Mouse (Mus musculus): ENCODE results near the gene Gpr135. TPM values are rescaled to one million over a fixed set of nuclear protein-coding genes. Genes with fewer than 3 reads are reported as not detected.

Gpr135 gene
- polyA plus RNA-seq, 1 experiment from 2014 or later: 0.95 TPM

- no peaks in the 10 kb centered on the region for H3K27me3 ChIP-seq (replicated peaks; ENCODE audit: control insufficient read depth, insufficient read depth, low read length)
- DNase-seq (ENCODE audit: low spot score): no peak
- 57% methylated on average over 8 of the region's 8 CpGs for WGBS
Observed at GRCm38 (mm10) chr12:72039501-72039900, 31.4 kb downstream of the Gpr135 start.

DNA sequence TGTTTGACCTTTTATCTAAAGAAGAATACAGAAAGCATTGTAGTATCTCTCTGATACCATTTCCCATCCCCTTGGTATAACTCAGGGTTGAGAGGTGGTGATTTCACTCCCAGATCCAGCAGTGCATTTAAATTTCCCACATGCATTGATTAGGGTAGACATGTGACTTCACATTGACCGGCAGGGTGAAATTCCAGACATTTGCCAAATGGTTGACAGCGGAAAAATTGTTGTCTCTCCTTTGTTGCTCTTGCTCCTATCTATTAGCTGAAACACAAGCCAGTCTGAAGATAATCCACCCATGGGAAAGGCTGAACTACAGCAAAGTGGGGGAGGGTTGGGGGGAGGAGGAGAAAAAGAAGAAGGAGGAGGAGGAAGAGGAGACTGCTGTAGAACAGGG is 32.1 kb downstream of the Gpr135 start:
- H3K27ac ChIP-seq (ENCODE audit: low read depth): no peak overlapping the region
- H3K9me3 ChIP-seq (ENCODE audit: control insufficient read depth, low read length): no peaks in the 10 kb centered on the region
- H3K27me3 ChIP-seq (replicated peaks; ENCODE audit: control insufficient read depth, insufficient read depth, low read length): no peaks in the 10 kb centered on the region
- H3K4me2 ChIP-seq (ENCODE audit: low read length): no peak overlapping the region
- WGBS: 69% methylated on average over 2 of the region's 2 CpGs
- ATAC-seq (replicated peaks; ENCODE audit: low FRiP score, low TSS enrichment, low read depth) (no peak), DNase-seq (ENCODE audit: low spot score) (no peak)
- no peaks in the 10 kb centered on the region for H3K4me1 ChIP-seq (replicated peaks; ENCODE audit: control insufficient read depth, insufficient read depth, low read length)
- no peaks in the 10 kb centered on the region for H3K36me3 ChIP-seq (ENCODE audit: control insufficient read depth, insufficient read depth, low read length)
- H3K9ac ChIP-seq (ENCODE audit: low read length): no peak overlapping the region
- no peak overlapping the region for H3K4me3 ChIP-seq (ENCODE audit: low read depth, low read length)

More at GRCm38 (mm10) chr12:72039501-72039900, 31.4 kb downstream of the Gpr135 start:
- ATAC-seq (replicated peaks; ENCODE audit: low FRiP score, low TSS enrichment, low read depth): no peak
- no peak overlapping the region for H3K4me3 ChIP-seq (ENCODE audit: low read depth, low read length)
- H3K27ac ChIP-seq (ENCODE audit: low read depth): no peak overlapping the region
- no peaks in the 10 kb centered on the region for H3K4me1 ChIP-seq (replicated peaks; ENCODE audit: control insufficient read depth, insufficient read depth, low read length)
- no peak overlapping the region for H3K9ac ChIP-seq (ENCODE audit: low read length)
- no peak overlapping the region for H3K4me2 ChIP-seq (ENCODE audit: low read length)
- H3K9me3 ChIP-seq (ENCODE audit: control insufficient read depth, low read length): no peaks in the 10 kb centered on the region
- H3K36me3 ChIP-seq (ENCODE audit: control insufficient read depth, insufficient read depth, low read length): no peaks in the 10 kb centered on the region

DNA sequence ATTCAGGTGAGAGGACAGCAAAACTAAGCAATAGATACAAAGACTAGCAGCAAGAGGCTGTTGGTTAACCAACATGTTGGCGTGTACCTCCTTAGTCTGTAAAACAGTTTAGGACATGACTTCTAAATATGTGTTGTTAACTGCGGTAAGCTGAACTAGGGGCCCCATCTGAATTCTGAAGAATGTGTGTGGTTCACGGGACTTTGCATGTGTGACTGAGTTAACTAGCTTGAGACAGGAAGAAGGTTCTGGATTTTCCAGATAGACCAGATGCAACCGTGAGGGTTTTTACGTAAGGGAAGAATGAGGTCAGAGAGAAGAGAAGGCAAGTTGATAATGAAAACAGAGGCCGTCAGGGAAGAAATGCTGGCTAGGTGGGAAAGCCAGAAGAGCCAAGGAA is 33.9 kb downstream of the Gpr135 start:
- Histone ChIP-seq H3K9ac (ENCODE audit: low read length) (no peak overlapping the region), H3K27ac (ENCODE audit: low read depth) (no peak overlapping the region), H3K4me2 (ENCODE audit: low read length) (no peak overlapping the region), H3K9me3 (ENCODE audit: control insufficient read depth, low read length) (no peaks in the 10 kb centered on the region), H3K4me3 (ENCODE audit: low read depth, low read length) (no peak overlapping the region), H3K4me1 (replicated peaks; ENCODE audit: control insufficient read depth, insufficient read depth, low read length) (no peaks in the 10 kb centered on the region), H3K36me3 (ENCODE audit: control insufficient read depth, insufficient read depth, low read length) (no peaks in the 10 kb centered on the region), H3K27me3 (replicated peaks; ENCODE audit: control insufficient read depth, insufficient read depth, low read length) (no peaks in the 10 kb centered on the region)
- 86% methylated on average over 6 of the region's 6 CpGs for WGBS
- DNase-seq (ENCODE audit: low spot score) (no peak), ATAC-seq (replicated peaks; ENCODE audit: low FRiP score, low TSS enrichment, low read depth) (no peak)

DNA sequence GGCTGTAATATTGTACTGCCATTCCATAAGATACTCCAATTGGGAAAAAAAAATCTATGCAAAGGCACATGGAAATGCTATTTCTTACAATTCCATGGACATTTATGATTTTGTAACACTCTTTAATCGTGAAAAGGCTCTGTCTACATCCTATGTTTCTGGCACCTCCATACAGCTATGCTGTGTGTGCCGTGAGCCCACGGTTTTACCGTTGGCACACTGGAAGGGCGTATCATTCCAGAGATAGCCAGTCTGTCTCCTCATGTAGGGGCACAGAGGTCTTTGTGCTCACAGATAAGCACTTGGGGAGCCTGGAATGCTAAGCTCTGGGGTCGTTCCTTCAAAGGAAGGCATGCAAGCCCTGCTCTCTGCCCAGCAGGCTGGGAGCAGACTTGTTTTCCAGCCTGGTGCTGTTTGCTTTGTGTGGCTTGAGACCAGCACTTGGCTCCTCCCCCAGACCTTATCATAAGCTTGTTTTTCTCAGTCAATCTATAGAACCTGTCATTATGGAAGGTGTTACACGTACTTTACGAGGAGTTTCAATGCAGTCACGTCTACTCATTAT is 34.7 kb downstream of the Gpr135 start:
- Histone ChIP-seq H3K4me1 (replicated peaks; ENCODE audit: control insufficient read depth, insufficient read depth, low read length) (no peaks in the 10 kb centered on the region), H3K4me2 (ENCODE audit: low read length) (no peak overlapping the region), H3K9ac (ENCODE audit: low read length) (no peak overlapping the region), H3K4me3 (ENCODE audit: low read depth, low read length) (no peak overlapping the region), H3K27ac (ENCODE audit: low read depth) (no peak overlapping the region), H3K27me3 (replicated peaks; ENCODE audit: control insufficient read depth, insufficient read depth, low read length) (no peaks in the 10 kb centered on the region), H3K36me3 (ENCODE audit: control insufficient read depth, insufficient read depth, low read length) (no peaks in the 10 kb centered on the region), H3K9me3 (ENCODE audit: control insufficient read depth, low read length) (no peaks in the 10 kb centered on the region)
- no peak for ATAC-seq (replicated peaks; ENCODE audit: low FRiP score, low TSS enrichment, low read depth)
- DNase-seq (ENCODE audit: low spot score): no peak
- 60% methylated on average over 9 of the region's 9 CpGs for WGBS

GRCm38 (mm10) chr12:72031794-72032193 is 39.1 kb downstream of the Gpr135 start:
- no peak overlapping the region for H3K9ac ChIP-seq (ENCODE audit: low read length)
- no peaks in the 10 kb centered on the region for H3K9me3 ChIP-seq (ENCODE audit: control insufficient read depth, low read length)
- ATAC-seq (replicated peaks; ENCODE audit: low FRiP score, low TSS enrichment, low read depth): no peak
- no peak overlapping the region for H3K27ac ChIP-seq (ENCODE audit: low read depth)
- no peak overlapping the region for H3K4me3 ChIP-seq (ENCODE audit: low read depth, low read length)
- DNase-seq (ENCODE audit: low spot score): no peak
- H3K4me2 ChIP-seq (ENCODE audit: low read length): no peak overlapping the region
- H3K36me3 ChIP-seq (ENCODE audit: control insufficient read depth, insufficient read depth, low read length): no peaks in the 10 kb centered on the region
- no peaks in the 10 kb centered on the region for H3K4me1 ChIP-seq (replicated peaks; ENCODE audit: control insufficient read depth, insufficient read depth, low read length)
- 90% methylated on average over 6 of the region's 6 CpGs for WGBS
- H3K27me3 ChIP-seq (replicated peaks; ENCODE audit: control insufficient read depth, insufficient read depth, low read length): no peaks in the 10 kb centered on the region

- DNase-seq (ENCODE audit: low spot score): no peak
- no peak overlapping the region for H3K27ac ChIP-seq (ENCODE audit: low read depth)
- WGBS: 91% methylated on average over 5 of the region's 5 CpGs
Observed at GRCm38 (mm10) chr12:72031171-72031570, 39.8 kb downstream of the Gpr135 start.

DNA sequence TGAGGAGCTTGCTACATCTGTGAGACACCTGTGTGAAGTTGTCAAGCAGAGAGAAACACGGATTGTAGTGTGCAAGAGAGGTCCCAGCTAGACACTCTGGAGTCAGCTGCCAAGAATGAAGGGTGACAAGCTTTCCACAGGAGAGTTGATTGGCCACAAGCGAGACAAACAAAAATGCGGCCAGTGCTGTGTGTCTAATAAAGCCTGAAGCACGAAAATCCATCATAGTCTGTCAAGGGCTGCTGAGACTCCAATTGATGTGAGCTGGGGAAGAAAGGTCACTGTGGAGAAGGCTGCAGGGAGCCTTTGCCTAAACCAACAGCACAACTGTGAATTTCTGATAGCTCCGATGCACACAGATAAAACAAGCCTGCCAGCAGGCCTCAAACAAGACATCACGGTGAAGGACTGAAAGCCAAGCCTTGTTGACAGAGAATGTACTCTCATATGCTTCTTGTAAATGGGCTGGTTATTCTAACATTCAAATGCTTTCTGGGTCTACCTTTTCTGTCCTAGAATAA is 45.6 kb downstream of the Gpr135 start:
- DNase-seq (ENCODE audit: low spot score) (no peak), ATAC-seq (replicated peaks; ENCODE audit: low FRiP score, low TSS enrichment, low read depth) (no peak)
- no peaks in the 10 kb centered on the region for H3K36me3 ChIP-seq (ENCODE audit: control insufficient read depth, insufficient read depth, low read length)

More at GRCm38 (mm10) chr12:72031171-72031570, 39.8 kb downstream of the Gpr135 start:
- no peak overlapping the region for H3K9ac ChIP-seq (ENCODE audit: low read length)
- no peak overlapping the region for H3K4me3 ChIP-seq (ENCODE audit: low read depth, low read length)
- no peaks in the 10 kb centered on the region for H3K36me3 ChIP-seq (ENCODE audit: control insufficient read depth, insufficient read depth, low read length)
- H3K4me2 ChIP-seq (ENCODE audit: low read length): no peak overlapping the region
- no peak for ATAC-seq (replicated peaks; ENCODE audit: low FRiP score, low TSS enrichment, low read depth)
- no peaks in the 10 kb centered on the region for H3K27me3 ChIP-seq (replicated peaks; ENCODE audit: control insufficient read depth, insufficient read depth, low read length)
- H3K9me3 ChIP-seq (ENCODE audit: control insufficient read depth, low read length): no peaks in the 10 kb centered on the region
- no peaks in the 10 kb centered on the region for H3K4me1 ChIP-seq (replicated peaks; ENCODE audit: control insufficient read depth, insufficient read depth, low read length)

GRCm38 (mm10) chr12:72023572-72023971 is 47.4 kb downstream of the Gpr135 start:
- Histone ChIP-seq H3K9me3 (ENCODE audit: control insufficient read depth, low read length) (no peaks in the 10 kb centered on the region), H3K9ac (ENCODE audit: low read length) (no peak overlapping the region), H3K36me3 (ENCODE audit: control insufficient read depth, insufficient read depth, low read length) (no peaks in the 10 kb centered on the region), H3K4me1 (replicated peaks; ENCODE audit: control insufficient read depth, insufficient read depth, low read length) (0 out of 2 replicates have a peak, but pooled peaks cover 3% of the 10 kb centered on the region), H3K27ac (ENCODE audit: low read depth) (no peak overlapping the region), H3K4me2 (ENCODE audit: low read length) (no peak overlapping the region), H3K27me3 (replicated peaks; ENCODE audit: control insufficient read depth, insufficient read depth, low read length) (no peaks in the 10 kb centered on the region), H3K4me3 (ENCODE audit: low read depth, low read length) (no peak overlapping the region)
- ATAC-seq (replicated peaks; ENCODE audit: low FRiP score, low TSS enrichment, low read depth) (no peak), DNase-seq (ENCODE audit: low spot score) (no peak)
- WGBS: 93% methylated on average over 5 of the region's 5 CpGs

More for the DNA sequence above, 45.6 kb downstream of the Gpr135 start:
- Histone ChIP-seq H3K4me2 (ENCODE audit: low read length) (no peak overlapping the region), H3K4me3 (ENCODE audit: low read depth, low read length) (no peak overlapping the region), H3K4me1 (replicated peaks; ENCODE audit: control insufficient read depth, insufficient read depth, low read length) (0 out of 2 replicates have a peak, but pooled peaks cover 3% of the 10 kb centered on the region), H3K27ac (ENCODE audit: low read depth) (no peak overlapping the region), H3K9me3 (ENCODE audit: control insufficient read depth, low read length) (no peaks in the 10 kb centered on the region), H3K27me3 (replicated peaks; ENCODE audit: control insufficient read depth, insufficient read depth, low read length) (no peaks in the 10 kb centered on the region), H3K9ac (ENCODE audit: low read length) (no peak overlapping the region)
- WGBS: 55% methylated on average over 6 of the region's 6 CpGs

DNA sequence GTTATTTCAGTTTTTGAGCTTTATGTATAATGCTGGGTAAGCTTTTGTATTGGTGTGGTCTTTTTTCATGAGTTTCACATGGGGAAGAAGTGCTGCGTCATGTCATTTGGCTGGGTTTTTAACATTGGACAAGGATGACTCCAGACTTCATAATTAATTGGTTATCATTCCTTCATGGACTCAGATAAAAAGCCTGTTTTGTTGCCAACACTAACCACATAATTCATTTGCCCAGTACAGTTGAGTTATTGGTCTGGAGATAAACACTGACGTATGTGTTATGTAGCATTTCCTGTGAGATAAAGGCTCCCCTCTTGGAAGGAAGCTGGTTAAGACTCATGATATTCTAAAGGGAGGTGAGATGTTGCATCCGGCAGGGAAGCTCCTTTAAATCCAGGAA is 48.1 kb downstream of the Gpr135 start:
- Histone ChIP-seq H3K36me3 (ENCODE audit: control insufficient read depth, insufficient read depth, low read length) (no peaks in the 10 kb centered on the region), H3K4me1 (replicated peaks; ENCODE audit: control insufficient read depth, insufficient read depth, low read length) (0 out of 2 replicates have a peak, but pooled peaks cover 3% of the 10 kb centered on the region), H3K9me3 (ENCODE audit: control insufficient read depth, low read length) (no peaks in the 10 kb centered on the region), H3K27me3 (replicated peaks; ENCODE audit: control insufficient read depth, insufficient read depth, low read length) (no peaks in the 10 kb centered on the region), H3K4me2 (ENCODE audit: low read length) (no peak overlapping the region), H3K9ac (ENCODE audit: low read length) (no peak overlapping the region), H3K4me3 (ENCODE audit: low read depth, low read length) (no peak overlapping the region), H3K27ac (ENCODE audit: low read depth) (no peak overlapping the region)
- 72% methylated on average over 3 of the region's 3 CpGs for WGBS
- ATAC-seq (replicated peaks; ENCODE audit: low FRiP score, low TSS enrichment, low read depth) (no peak), DNase-seq (ENCODE audit: low spot score) (no peak)
